Mouse (Mus musculus) left cerebral cortex, postnatal 14 days (tissue): ENCODE measurements around the gene Sdc4. TPM values are rescaled to one million over a fixed set of nuclear protein-coding genes. Genes with fewer than 3 reads are reported as not detected.

Experiments used
- DNase-seq, 2 experiments: peaks; one replicate each; pipeline ENCODE4 v3.0.0; 2021 to 2022; ENCODE audit warnings: low spot score in 2 of 2, mixed read lengths in 1 of 2
- intact Hi-C: fragments of 180-260 bp; cut with DNase I; formaldehyde crosslinking; loops from one replicate; pipeline ENCODE4 v1.15.1; 2025
- total RNA-seq, 2 experiments: library from RNA; stranded (reverse); gene quantifications; 2 replicates each; pipeline ENCODE4 v1.2.3; 2021

The Sdc4 gene
- total RNA-seq, 2 experiments from 2014 or later = 60.0 to 79.0 TPM

GRCm38 (mm10) chr2:164381726-164382125, 62.0 kb downstream of the Sdc4 start:
- intact Hi-C loops = no loop called here
- no peak for DNase-seq

- intact Hi-C loops = no loop called here
These were observed 65.9 kb downstream of the Sdc4 start for GRCm38 (mm10) chr2:164377478-164378426.

More at GRCm38 (mm10) chr2:164377478-164378426, 65.9 kb downstream of the Sdc4 start:
- DNase-seq = no peak

Other genes starting within 250 kb of the Sdc4 start
- gene Wfdc15a, start 243.8 kb downstream of the Sdc4 start, total RNA-seq = not detected
- not detected for gene Wfdc15b, start 222.2 kb downstream of the Sdc4 start, total RNA-seq
- gene Svs2, start 205.4 kb downstream of the Sdc4 start, total RNA-seq = not detected
- not detected for gene Svs3b, start 187.2 kb downstream of the Sdc4 start, total RNA-seq
- not detected for gene Svs4, start 165.4 kb downstream of the Sdc4 start, total RNA-seq
- gene Svs3a, start 154.6 kb downstream of the Sdc4 start, total RNA-seq = not detected
- not detected for gene Svs6, start 127.1 kb downstream of the Sdc4 start, total RNA-seq
- gene Svs5, start 111.1 kb downstream of the Sdc4 start, total RNA-seq = not detected
- not detected for gene Slpi, start 54.8 kb downstream of the Sdc4 start, total RNA-seq
- under 1 TPM; 0.32 to 0.42 TPM for gene Rbpjl, start 40.7 kb downstream of the Sdc4 start, total RNA-seq
- gene Matn4, start 38.7 kb downstream of the Sdc4 start, total RNA-seq = 10 to 100 TPM; 13.4 to 15.0 TPM
- gene Sys1, start 13.1 kb upstream of the Sdc4 start, total RNA-seq = 10 to 100 TPM; 38.0 to 44.4 TPM
- 10 to 100 TPM in 1 of 2 experiments, 1 to 10 TPM in 1; 1.9 to 12.2 TPM for gene Gm20458, start 17.1 kb upstream of the Sdc4 start, total RNA-seq
- not detected for gene Trp53tg5, start 29.8 kb upstream of the Sdc4 start, total RNA-seq
- 100 to 1,000 TPM; 112 to 116 TPM for gene Dbndd2, start 42.2 kb upstream of the Sdc4 start, total RNA-seq
- 100 to 1,000 TPM; 115 to 122 TPM for gene Pigt, start 53.6 kb upstream of the Sdc4 start, total RNA-seq
- gene Wfdc2, start 118.5 kb upstream of the Sdc4 start, total RNA-seq = 1 to 10 TPM; 1.0 to 1.6 TPM
- gene Spint3, start 129.6 kb upstream of the Sdc4 start, total RNA-seq = not detected
- under 1 TPM; 0.72 to 0.92 TPM for gene Wfdc6a, start 141.6 kb upstream of the Sdc4 start, total RNA-seq
- not detected for gene Eppin, start 149.7 kb upstream of the Sdc4 start, total RNA-seq
- not detected for gene Wfdc6b, start 169.6 kb upstream of the Sdc4 start, total RNA-seq
- gene Wfdc8, start 169.7 kb upstream of the Sdc4 start, total RNA-seq = not detected
- not detected for gene Wfdc16, start 194.9 kb upstream of the Sdc4 start, total RNA-seq
- not detected for gene Wfdc10, start 212.2 kb upstream of the Sdc4 start, total RNA-seq
- gene Wfdc9, start 212.7 kb upstream of the Sdc4 start, total RNA-seq = not detected
- not detected for gene Wfdc11, start 230.2 kb upstream of the Sdc4 start, total RNA-seq
- gene Wfdc13, start 241.2 kb upstream of the Sdc4 start, total RNA-seq = not detected